Mouse (Mus musculus) thymus, postnatal 0 days (tissue): Measurements from ENCODE around the gene Slc38a3. TPM values are rescaled to one million over a fixed set of nuclear protein-coding genes. Genes with fewer than 3 reads are reported as not detected.
A peak's percentile ranks its signal among the peaks of the same experiment; 100 is the strongest.

Source experiments
- DNase-seq: peaks from one replicate; pipeline ENCODE4 v3.0.0-alpha.2; 2015; ENCODE audit warnings: low spot score
- polyA plus RNA-seq: library from polyadenylated mRNA; unstranded; fragments of >200 nt; fragmentation: Nextera tagmentation; extraction: Ambion mirVana; gene quantifications from 2 replicates; pipeline ENCODE4 v1.2.1, GENCODE M21; 2015

Gene Slc38a3
- polyA plus RNA-seq = 0.60 and 1.1 TPM in 2 replicates

- DNase-seq = no peak
Observed at GRCm38 (mm10) chr9:107669480-107669945, at the start of gene Slc38a3. Slc38a3 (minus strand) TSS chr9:107669530.

GRCm38 (mm10) chr9:107716951-107717350, 47.6 kb upstream of the Slc38a3 start:
- no peak for DNase-seq

GRCm38 (mm10) chr9:107715632-107716031, 46.3 kb upstream of the Slc38a3 start:
- DNase-seq = no peak

GRCm38 (mm10) chr9:107714221-107714952, 45.1 kb upstream of the Slc38a3 start:
- DNase-seq = no peak

- peak; percentile 89 for DNase-seq
Observed at GRCm38 (mm10) chr9:107709697-107710483, 40.6 kb upstream of the Slc38a3 start, which contains the start of gene Sema3f. Sema3f (minus strand) TSS chr9:107710475.

- peak; percentile 26 for DNase-seq
Observed at GRCm38 (mm10) chr9:107709096-107709696, 39.9 kb upstream of the Slc38a3 start.

GRCm38 (mm10) chr9:107708439-107709095, 39.2 kb upstream of the Slc38a3 start:
- no peak for DNase-seq

- DNase-seq = peak; percentile 33
Observed at GRCm38 (mm10) chr9:107707701-107708438, 38.5 kb upstream of the Slc38a3 start.

GRCm38 (mm10) chr9:107706781-107707211, 37.5 kb upstream of the Slc38a3 start:
- DNase-seq = no peak

GRCm38 (mm10) chr9:107703337-107704122, 34.2 kb upstream of the Slc38a3 start:
- no peak for DNase-seq

GRCm38 (mm10) chr9:107702606-107703185, 33.4 kb upstream of the Slc38a3 start:
- DNase-seq = no peak

- DNase-seq = no peak
Observed at GRCm38 (mm10) chr9:107701594-107701993, 32.3 kb upstream of the Slc38a3 start.

- DNase-seq = no peak
Observed at GRCm38 (mm10) chr9:107700114-107700571, 30.8 kb upstream of the Slc38a3 start.

- DNase-seq = no peak
Observed at GRCm38 (mm10) chr9:107699376-107699980, 30.1 kb upstream of the Slc38a3 start.

GRCm38 (mm10) chr9:107698611-107699190, 29.4 kb upstream of the Slc38a3 start:
- no peak for DNase-seq

- no peak for DNase-seq
Observed at GRCm38 (mm10) chr9:107697811-107698521, 28.6 kb upstream of the Slc38a3 start.

GRCm38 (mm10) chr9:107696845-107697610, 27.7 kb upstream of the Slc38a3 start:
- no peak for DNase-seq
